Mouse (Mus musculus) C2C12 (cell line): ENCODE measurements around the gene Vash2. TPM values are rescaled to one million over a fixed set of nuclear protein-coding genes. Genes with fewer than 3 reads are reported as not detected.
A peak's percentile ranks its signal among the peaks of the same experiment; 100 is the strongest.

Experiments
- H3K27me3 ChIP-seq: one replicate; pipeline ENCODE4 v1.6.1; 2011; ENCODE audit not compliant: control insufficient read depth, insufficient read depth, insufficient read length
- H3K36me3 ChIP-seq: one replicate; pipeline ENCODE4 v1.6.1; 2011; ENCODE audit not compliant: control insufficient read depth, insufficient read depth
- H3K4me3 ChIP-seq: one replicate; pipeline ENCODE4 v1.5.1; 2011; ENCODE audit warnings: mild to moderate bottlenecking, control low read depth; ENCODE audit not compliant: poor library complexity, insufficient read depth, severe bottlenecking
- H3K79me2 ChIP-seq: one replicate; pipeline ENCODE4 v1.6.1; 2011; ENCODE audit not compliant: control insufficient read depth, insufficient read depth
- H3K79me3 ChIP-seq: one replicate; pipeline ENCODE4 v1.6.1; 2011; ENCODE audit warnings: low read depth, control low read depth
- H3ac ChIP-seq: one replicate; pipeline ENCODE3; 2011; ENCODE audit warnings: low read depth; ENCODE audit not compliant: control insufficient read depth, insufficient read length
- CEBPB ChIP-seq: IDR thresholded peaks from one replicate; pipeline ENCODE4 v1.6.1; 2011; ENCODE audit warnings: low read depth, mild to moderate bottlenecking, control low read depth, moderate library complexity
- CTCF ChIP-seq: IDR thresholded peaks from one replicate; pipeline ENCODE4 v1.5.1; 2011; ENCODE audit not compliant: control insufficient read depth, insufficient read depth, insufficient read length
- FOSL1 ChIP-seq: IDR thresholded peaks from one replicate; pipeline ENCODE4 v1.8.0; 2011; ENCODE audit warnings: mild to moderate bottlenecking, low read length; ENCODE audit not compliant: poor library complexity, insufficient read depth, severe bottlenecking
- MAX ChIP-seq: IDR thresholded peaks from one replicate; pipeline ENCODE4 v1.6.1; 2011; ENCODE audit warnings: mild to moderate bottlenecking, control low read depth
- MYOD1 ChIP-seq: IDR thresholded peaks from one replicate; pipeline ENCODE4 v1.6.1; 2011; ENCODE audit warnings: low read depth; ENCODE audit not compliant: control insufficient read depth, insufficient read length
- MYOG ChIP-seq: IDR thresholded peaks from one replicate; pipeline ENCODE4 v1.6.1; 2011; ENCODE audit not compliant: control insufficient read depth, insufficient read length; ENCODE audit errors: extremely low read depth
- USF1 ChIP-seq: IDR thresholded peaks from one replicate; pipeline ENCODE4 v1.6.1; 2011; ENCODE audit warnings: low read depth, mild to moderate bottlenecking, control low read depth, moderate library complexity
- polyA plus RNA-seq: library from polyadenylated mRNA; unstranded; fragments of >200 nt; fragmentation: generic; extraction: Trizol; gene quantifications from one replicate; pipeline ENCODE4 v1.2.1, GENCODE M21; 2012; ENCODE audit warnings: missing spikeins

Gene Vash2
- polyA plus RNA-seq, 1 experiment, result 15.6 TPM

DNA sequence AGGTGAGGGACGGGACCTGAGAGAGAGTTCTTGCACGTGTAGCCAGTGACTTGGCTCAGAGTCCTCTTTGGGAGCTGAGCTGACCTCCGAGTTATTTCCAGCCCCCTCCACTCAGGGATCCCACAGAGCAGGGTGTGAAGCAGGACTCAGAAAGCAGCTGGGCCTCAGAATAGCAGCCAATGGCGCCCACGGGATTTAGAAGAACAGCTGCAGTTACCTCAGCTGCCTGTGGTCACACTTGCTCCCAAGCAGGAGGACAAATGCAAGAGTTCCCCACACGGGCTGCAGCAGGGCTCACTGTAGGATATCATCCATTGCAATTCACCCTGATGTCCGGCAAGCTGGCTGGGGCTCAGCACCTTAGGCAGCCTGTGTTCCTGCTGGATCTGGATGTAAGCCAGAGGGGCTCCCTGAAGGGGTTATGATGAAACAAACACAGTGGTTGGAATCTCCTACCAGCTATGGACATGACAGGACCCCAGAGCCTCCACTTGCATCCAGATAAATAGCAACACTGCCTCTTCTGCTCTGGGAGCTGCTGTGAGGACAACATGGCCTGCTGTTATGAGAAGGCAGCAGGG lies 6.4 kb downstream of the Vash2 start:
- Histone ChIP-seq H3K4me3 (no peak overlapping the region), H3ac (no peak overlapping the region), H3K79me3 (peaks cover 5% of the 10 kb centered on the region), H3K36me3 (peaks cover 51% of the 10 kb centered on the region), H3K27me3 (no peaks in the 10 kb centered on the region), H3K79me2 (peaks cover 39% of the 10 kb centered on the region)
- TF ChIP-seq MYOD1, result peak; percentile 97
- TF ChIP-seq MYOG, result peak; percentile 82
- no peak for TF ChIP-seq USF1
- TF ChIP-seq CEBPB, result no peak
- no peak for TF ChIP-seq FOSL1
- no peak for TF ChIP-seq MAX

DNA sequence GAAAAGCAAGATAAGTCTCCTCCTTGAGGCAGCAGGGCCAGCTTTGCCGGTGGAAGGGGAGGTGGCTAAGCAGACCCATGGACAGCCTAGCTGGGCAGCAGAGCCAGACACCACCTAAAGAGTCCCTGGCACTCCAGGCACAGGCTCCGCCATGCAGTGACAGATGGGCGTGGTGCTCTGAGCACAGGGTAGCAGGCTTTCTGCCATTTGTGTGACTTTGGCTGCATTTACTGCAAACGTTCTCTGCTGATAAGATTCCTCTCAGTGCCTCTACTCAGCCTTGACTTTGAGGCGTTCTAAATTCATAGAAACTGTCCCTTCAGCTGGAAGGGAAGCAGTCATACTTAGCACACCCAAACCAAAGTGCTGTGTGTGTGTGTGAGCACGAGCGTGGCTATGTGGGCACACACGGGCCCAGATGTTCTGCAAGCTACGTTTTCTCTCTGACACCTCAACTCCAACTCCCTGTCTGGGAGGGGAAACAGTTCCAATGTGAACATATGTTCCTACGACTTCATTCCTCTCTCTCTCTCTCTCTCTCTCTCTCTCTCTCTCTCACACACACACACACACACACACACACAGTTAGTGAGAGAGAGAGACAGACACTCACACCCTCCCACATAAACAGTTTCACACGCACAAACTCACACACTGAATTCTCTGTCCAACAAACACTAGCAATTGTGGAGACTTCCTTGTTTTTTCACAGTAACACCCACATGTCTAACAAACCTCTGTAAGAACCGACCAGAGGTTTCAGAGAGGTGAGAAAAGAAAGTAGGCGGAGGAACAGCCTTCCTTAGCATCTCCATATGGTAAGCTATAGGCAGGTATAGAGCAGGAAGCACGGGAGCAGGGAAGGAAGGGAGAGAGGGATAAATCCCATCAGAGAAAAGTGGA lies 7.1 kb downstream of the Vash2 start:
- Histone ChIP-seq H3K27me3 (no peaks in the 10 kb centered on the region), H3ac (no peak overlapping the region), H3K79me3 (peaks cover 3% of the 10 kb centered on the region), H3K4me3 (no peak overlapping the region), H3K79me2 (peaks cover 31% of the 10 kb centered on the region), H3K36me3 (peaks cover 56% of the 10 kb centered on the region)
- no peak for TF ChIP-seq USF1
- no peak for TF ChIP-seq MAX
- TF ChIP-seq MYOG, result no peak
- TF ChIP-seq MYOD1, result no peak
- no peak for TF ChIP-seq CEBPB
- TF ChIP-seq CTCF, result no peak
- TF ChIP-seq FOSL1, result no peak

DNA sequence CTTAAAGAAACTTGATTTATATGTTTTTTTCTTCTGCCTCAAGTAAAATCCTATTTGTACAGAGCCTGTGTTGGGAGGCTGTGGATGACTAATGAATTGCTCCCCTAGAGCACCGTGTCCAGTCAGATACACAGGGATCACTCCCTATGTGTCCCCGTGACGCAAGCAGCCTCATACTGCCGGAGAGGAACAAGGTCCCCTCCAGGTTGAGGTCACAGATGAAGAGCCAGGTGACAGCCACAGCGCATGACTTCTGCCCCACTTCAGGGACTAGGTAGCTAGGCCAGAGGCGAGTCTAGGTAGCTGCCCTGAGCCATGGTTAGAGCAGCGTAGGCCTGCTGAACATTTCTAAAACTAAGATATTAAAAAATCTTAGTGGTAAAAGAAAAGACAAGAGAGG lies 11.1 kb downstream of the Vash2 start:
- no peaks in the 10 kb centered on the region for H3K79me2 ChIP-seq
- H3K79me3 ChIP-seq, result no peaks in the 10 kb centered on the region
- peaks cover 63% of the 10 kb centered on the region for H3K36me3 ChIP-seq
- H3K27me3 ChIP-seq, result no peaks in the 10 kb centered on the region
- TF ChIP-seq FOSL1 (no peak), USF1 (no peak), MYOG (no peak), MAX (no peak), CTCF (no peak), MYOD1 (no peak), CEBPB (no peak)
- no peak overlapping the region for H3K4me3 ChIP-seq
- no peak overlapping the region for H3ac ChIP-seq

DNA sequence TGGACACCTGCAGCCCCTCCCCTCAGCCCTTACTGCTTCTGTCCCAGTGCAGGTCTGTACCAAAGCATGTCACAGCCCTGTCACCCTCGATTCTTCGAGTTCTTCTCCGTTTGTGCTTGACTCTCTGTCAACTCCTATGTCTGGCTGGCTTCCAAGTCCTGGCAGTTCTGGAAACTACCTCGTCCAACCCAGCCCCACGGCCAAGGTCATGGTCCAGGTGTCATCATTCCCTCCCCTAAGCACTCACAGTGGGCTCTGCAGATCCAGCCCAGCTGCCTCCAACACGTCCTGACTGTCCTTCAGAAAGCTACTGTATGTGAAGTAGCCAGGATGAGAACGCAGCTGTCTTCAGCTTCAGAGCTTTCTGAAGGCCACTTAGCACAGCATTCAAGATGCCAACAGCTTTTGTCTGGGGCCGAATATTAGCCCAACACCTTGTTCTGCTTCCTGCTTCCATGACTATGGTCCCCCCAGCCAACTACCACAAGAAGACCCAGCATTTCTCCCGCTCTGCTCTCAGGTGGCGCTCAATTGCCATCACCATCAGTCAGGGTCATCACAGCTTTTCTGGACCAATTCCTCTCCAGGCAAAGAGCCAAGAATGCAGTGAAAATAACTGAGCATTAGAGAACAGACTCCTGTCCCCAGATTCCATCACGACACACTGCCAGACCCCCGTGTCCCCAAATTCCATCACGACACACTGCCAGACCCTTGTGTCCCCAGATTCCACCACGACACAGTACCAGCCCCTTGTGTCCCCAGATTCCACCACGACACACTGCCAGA lies 13.9 kb downstream of the Vash2 start:
- Histone ChIP-seq H3ac (no peak overlapping the region), H3K36me3 (peaks cover 59% of the 10 kb centered on the region), H3K79me3 (no peaks in the 10 kb centered on the region), H3K4me3 (no peak overlapping the region), H3K27me3 (no peaks in the 10 kb centered on the region), H3K79me2 (no peaks in the 10 kb centered on the region)
- TF ChIP-seq CTCF (no peak), MYOD1 (no peak), CEBPB (no peak), MAX (no peak), FOSL1 (no peak), MYOG (no peak), USF1 (no peak)

DNA sequence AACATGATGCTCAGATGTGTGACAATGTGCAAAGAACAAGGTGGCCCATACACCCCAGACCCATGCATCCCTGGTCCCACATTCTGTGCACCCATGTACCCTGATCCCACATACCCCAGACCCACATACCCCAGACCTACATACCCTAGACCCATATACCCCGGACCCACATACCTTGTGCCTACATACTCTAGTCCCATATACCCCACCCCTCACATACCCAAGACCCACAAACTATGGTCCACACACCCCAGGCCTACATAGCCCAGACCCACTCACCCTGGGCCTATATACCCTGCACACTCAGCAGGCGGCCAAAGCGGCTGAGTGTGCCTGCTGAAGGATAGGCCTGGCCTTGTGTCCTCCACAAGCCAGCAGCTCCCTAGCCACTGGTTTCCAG lies 16.3 kb downstream of the Vash2 start:
- Histone ChIP-seq H3K4me3 (no peak overlapping the region), H3ac (no peak overlapping the region), H3K36me3 (peaks cover 63% of the 10 kb centered on the region), H3K79me2 (no peaks in the 10 kb centered on the region), H3K79me3 (no peaks in the 10 kb centered on the region), H3K27me3 (no peaks in the 10 kb centered on the region)
- TF ChIP-seq FOSL1 (no peak), MAX (no peak), CEBPB (no peak), CTCF (no peak), USF1 (no peak), MYOD1 (no peak), MYOG (no peak)
